Mouse (Mus musculus): ENCODE measurements around the gene Rnf128. TPM values are rescaled to one million over a fixed set of nuclear protein-coding genes. Genes with fewer than 3 reads are reported as not detected.

The Rnf128 gene
- 18.8 and 35.2 TPM in 2 replicates for polyA plus RNA-seq (2012; rRNA removed)

DNA sequence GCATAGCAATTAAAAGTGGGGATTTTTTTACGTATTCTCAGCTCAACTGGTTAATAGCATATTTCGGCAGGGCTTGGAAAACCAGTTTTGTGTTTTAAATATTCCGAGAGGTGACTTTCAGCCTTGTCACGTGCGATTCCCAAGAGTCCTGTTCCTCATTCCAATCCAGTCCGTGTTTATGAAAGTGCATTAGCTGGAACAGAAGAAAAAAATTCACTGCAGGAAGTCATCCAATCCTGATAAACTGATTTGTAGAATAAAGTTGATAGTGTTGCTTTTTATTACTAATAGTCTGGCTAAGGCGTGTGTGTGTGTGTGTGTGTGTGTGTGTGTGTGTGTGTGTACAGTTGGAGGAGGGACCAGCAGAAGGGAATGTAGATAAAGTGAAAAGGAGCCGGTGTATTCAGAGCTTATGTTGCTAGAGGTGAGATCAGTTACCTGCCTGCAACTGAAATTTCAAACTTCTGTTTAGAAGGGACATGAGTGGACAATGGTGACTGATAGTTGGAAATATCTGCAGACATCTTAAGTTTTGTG, at the start of gene Rnf128:
Gene Rnf128, plus strand, starts transcription at position 392 of the 537 bp plus-strand sequence.

DNA sequence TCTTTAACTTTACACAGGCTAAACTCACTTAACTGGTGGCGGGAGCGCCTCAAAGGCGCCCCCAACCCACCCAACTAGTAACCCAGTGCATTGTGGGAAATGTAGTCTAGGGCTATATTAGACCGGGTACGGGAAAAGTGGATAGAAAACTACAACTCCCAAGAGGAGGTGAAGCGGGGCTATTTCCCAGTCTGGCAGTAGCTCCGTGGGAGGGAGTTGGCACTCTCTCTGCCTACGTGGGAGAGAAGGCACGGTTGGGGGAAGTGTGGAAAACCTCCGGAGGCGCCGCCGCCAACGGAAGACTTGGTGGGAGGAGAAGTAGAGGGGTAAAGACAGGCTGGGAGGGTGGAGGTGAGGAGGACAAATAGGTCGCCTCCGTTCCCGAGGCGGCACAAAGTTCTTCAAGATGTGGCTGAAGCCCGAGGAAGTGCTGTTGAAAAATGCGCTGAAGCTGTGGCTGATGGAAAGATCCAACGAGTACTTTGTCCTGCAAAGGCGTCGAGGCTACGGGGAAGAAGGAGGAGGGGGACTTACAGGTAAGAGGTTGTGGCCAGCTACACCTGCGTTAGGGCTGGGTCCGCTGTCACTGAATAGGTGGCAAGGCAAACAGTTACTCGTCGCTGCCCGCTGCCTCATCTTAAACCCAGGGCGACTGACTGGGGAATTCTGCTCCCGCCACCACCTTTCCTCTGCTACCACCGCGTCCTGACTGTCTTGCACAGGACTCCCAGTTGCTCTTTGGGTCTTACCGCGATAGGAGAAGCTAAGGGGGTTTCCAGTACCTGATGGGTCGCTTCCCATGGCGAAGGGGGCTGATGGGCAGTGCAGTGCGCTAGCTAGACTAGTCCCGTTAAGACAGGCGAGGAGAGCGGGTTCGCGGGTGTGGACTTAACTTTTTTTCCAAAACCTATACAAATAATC, 121.9 kb downstream of the Rnf128 start, which contains the start of gene Tbc1d8b:
Gene Tbc1d8b, plus strand, starts transcription at position 222 of the 921 bp plus-strand sequence.

DNA sequence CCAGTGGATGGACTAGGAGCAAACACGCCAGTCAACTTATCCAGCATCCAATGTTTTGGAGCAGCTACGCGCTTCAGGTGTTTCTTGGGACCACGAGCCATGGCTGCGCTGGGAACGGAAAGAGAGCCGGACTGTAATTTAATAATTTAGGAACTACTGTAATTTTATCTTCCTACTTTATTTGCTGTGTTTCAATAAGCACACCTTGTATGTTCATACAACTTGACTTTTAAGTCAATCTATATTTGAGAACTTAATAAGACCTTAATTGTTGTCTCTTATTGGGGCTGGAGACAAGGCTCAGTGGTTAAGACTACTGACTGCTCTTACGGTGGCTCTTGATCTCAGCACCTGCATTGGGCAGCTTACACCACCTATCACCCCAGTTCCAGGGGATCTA, 151.3 kb downstream of the Rnf128 start, which contains the start of gene Gm15013:
Gene Gm15013, minus strand, starts transcription at position 101 of the 400 bp plus-strand sequence.

Other genes starting within 250 kb of the Rnf128 start
- not detected in 2 replicates for gene Trap1a, start 229.6 kb upstream of the Rnf128 start, polyA plus RNA-seq (2012; rRNA removed)
- gene D330045A20Rik, start 82.9 kb upstream of the Rnf128 start, polyA plus RNA-seq (2012; rRNA removed): 0.11 and 0.16 TPM in 2 replicates
- 0.66 and 0.76 TPM in 2 replicates for gene Tbc1d8b, start 121.7 kb downstream of the Rnf128 start, polyA plus RNA-seq (2012; rRNA removed)
- gene Gm15013, start 151.2 kb downstream of the Rnf128 start, polyA plus RNA-seq (2012; rRNA removed): not detected in 2 replicates
- gene Ripply1, start 219.0 kb downstream of the Rnf128 start, polyA plus RNA-seq (2012; rRNA removed): not detected in 2 replicates
- 6.0 and 8.2 TPM in 2 replicates for gene Cldn2, start 237.5 kb downstream of the Rnf128 start, polyA plus RNA-seq (2012; rRNA removed)